Mouse (Mus musculus): Measurements from ENCODE around the gene Kcna10. TPM values are rescaled to one million over a fixed set of nuclear protein-coding genes. Genes with fewer than 3 reads are reported as not detected.

Gene Kcna10
- total and polyA plus RNA-seq, 3 experiments: not detected

- Histone ChIP-seq H3K79me2 (replicated peaks; ENCODE audit: control insufficient read depth, insufficient read depth, low read length) (no peaks in the 10 kb centered on the region), H3K36me3 (ENCODE audit: control insufficient read depth, insufficient read depth, low read length) (no peaks in the 10 kb centered on the region), H3K27me3 (ENCODE audit: control insufficient read depth, insufficient read depth, low read length) (no peaks in the 10 kb centered on the region), H3K4me3 (no peak overlapping the region), H3K4me1 (ENCODE audit: control insufficient read depth, insufficient read depth, low read length) (peaks cover 18% of the 10 kb centered on the region), H3K27ac (peak overlapping the region; percentile 56), H3K9ac (ENCODE audit: low read depth, low read length) (no peak overlapping the region)
- no peak for DNase-seq
- intact Hi-C loops (cut with DNase I): loop anchor here (5.0 kb wide), 1 partner anchor 127 kb away; no protein-coding TSS in a partner anchor
- 25% methylated on average over 5 of the region's 5 CpGs for WGBS
- no peak for TF ChIP-seq CTCF (IDR thresholded peaks at IDR 0.05)
- no peak for TF ChIP-seq POLR2A (IDR thresholded peaks at IDR 0.05; ENCODE audit: insufficient read depth, low read depth, low read length)
- no peak for TF ChIP-seq EP300 (IDR thresholded peaks at IDR 0.05; ENCODE audit: insufficient read depth, low read depth, low read length)
Observed at GRCm38 (mm10) chr3:107229822-107230221, 47.0 kb downstream of the Kcna10 start.

- Histone ChIP-seq H3K27ac (peak within 1 kb of the TSS; percentile 56), H3K4me1 (ENCODE audit: control insufficient read depth, insufficient read depth, low read length) (peaks cover 18% of the 10 kb centered on the region), H3K79me2 (replicated peaks; ENCODE audit: control insufficient read depth, insufficient read depth, low read length) (no peaks in the 10 kb centered on the region), H3K27me3 (ENCODE audit: control insufficient read depth, insufficient read depth, low read length) (no peaks in the 10 kb centered on the region), H3K36me3 (ENCODE audit: control insufficient read depth, insufficient read depth, low read length) (no peaks in the 10 kb centered on the region), H3K4me3 (no peak within 1 kb of the TSS), H3K9ac (ENCODE audit: low read depth, low read length) (no peak within 1 kb of the TSS)
- intact Hi-C loops (cut with DNase I): loop anchor here (5.0 kb wide), 1 partner anchor 127 kb away; no protein-coding TSS in a partner anchor
- TF ChIP-seq POLR2A (IDR thresholded peaks at IDR 0.05; ENCODE audit: insufficient read depth, low read depth, low read length) (no peak), CTCF (IDR thresholded peaks at IDR 0.05) (no peak), EP300 (IDR thresholded peaks at IDR 0.05; ENCODE audit: insufficient read depth, low read depth, low read length) (no peak)
- no peak for DNase-seq
- WGBS: 23% methylated on average over 1 of the region's 1 CpGs
Observed at GRCm38 (mm10) chr3:107230527-107230926, 47.7 kb downstream of the Kcna10 start, which contains the start of gene A630076J17Rik. Gene A630076J17Rik (plus strand): TSS chr3:107230614.

- no peaks in the 10 kb centered on the region for H3K79me2 ChIP-seq (replicated peaks; ENCODE audit: control insufficient read depth, insufficient read depth, low read length)
- DNase-seq: no peak
- H3K36me3 ChIP-seq (ENCODE audit: control insufficient read depth, insufficient read depth, low read length): no peaks in the 10 kb centered on the region
- H3K4me3 ChIP-seq: no peak overlapping the region
- no peak overlapping the region for H3K9ac ChIP-seq (ENCODE audit: low read depth, low read length)
- intact Hi-C loops (cut with DNase I): loop anchor here (5.0 kb wide), 1 partner anchor 126 kb away; no protein-coding TSS in a partner anchor
- H3K4me1 ChIP-seq (ENCODE audit: control insufficient read depth, insufficient read depth, low read length): peaks cover 17% of the 10 kb centered on the region
- no peaks in the 10 kb centered on the region for H3K27me3 ChIP-seq (ENCODE audit: control insufficient read depth, insufficient read depth, low read length)
- 69% methylated on average over 4 of the region's 4 CpGs for WGBS
- H3K27ac ChIP-seq: peak overlapping the region; percentile 51
- TF ChIP-seq CTCF (IDR thresholded peaks at IDR 0.05) (no peak), POLR2A (IDR thresholded peaks at IDR 0.05; ENCODE audit: insufficient read depth, low read depth, low read length) (no peak), EP300 (IDR thresholded peaks at IDR 0.05; ENCODE audit: insufficient read depth, low read depth, low read length) (no peak)
Observed at GRCm38 (mm10) chr3:107231202-107231601, 48.3 kb downstream of the Kcna10 start.

GRCm38 (mm10) chr3:107233351-107233813, 50.5 kb downstream of the Kcna10 start:
- WGBS: 5% methylated on average over 11 of the region's 11 CpGs
- Histone ChIP-seq H3K27ac (peak overlapping the region; percentile 67), H3K36me3 (ENCODE audit: control insufficient read depth, insufficient read depth, low read length) (no peaks in the 10 kb centered on the region), H3K9ac (ENCODE audit: low read depth, low read length) (no peak overlapping the region), H3K4me1 (ENCODE audit: control insufficient read depth, insufficient read depth, low read length) (peaks cover 15% of the 10 kb centered on the region), H3K27me3 (ENCODE audit: control insufficient read depth, insufficient read depth, low read length) (no peaks in the 10 kb centered on the region), H3K4me3 (no peak overlapping the region), H3K79me2 (replicated peaks; ENCODE audit: control insufficient read depth, insufficient read depth, low read length) (no peaks in the 10 kb centered on the region)
- peak; percentile 95 for TF ChIP-seq CTCF (IDR thresholded peaks at IDR 0.05)
- TF ChIP-seq EP300 (IDR thresholded peaks at IDR 0.05; ENCODE audit: insufficient read depth, low read depth, low read length): peak; percentile 94
- TF ChIP-seq POLR2A (IDR thresholded peaks at IDR 0.05; ENCODE audit: insufficient read depth, low read depth, low read length): no peak; the same call in 1 of the 2 replicates
- intact Hi-C loops (cut with DNase I): loop anchor here (1.0 to 5.0 kb wide), 4 partner anchors 27 to 233 kb away; no protein-coding TSS in a partner anchor
- DNase-seq: peak; percentile 78 to 88

- TF ChIP-seq POLR2A (IDR thresholded peaks at IDR 0.05; ENCODE audit: insufficient read depth, low read depth, low read length) (no peak), CTCF (IDR thresholded peaks at IDR 0.05) (no peak), EP300 (IDR thresholded peaks at IDR 0.05; ENCODE audit: insufficient read depth, low read depth, low read length) (no peak)
- H3K79me2 ChIP-seq (replicated peaks; ENCODE audit: control insufficient read depth, insufficient read depth, low read length): no peaks in the 10 kb centered on the region
- H3K4me3 ChIP-seq: no peak overlapping the region
- no peaks in the 10 kb centered on the region for H3K27me3 ChIP-seq (ENCODE audit: control insufficient read depth, insufficient read depth, low read length)
- DNase-seq: no peak
- WGBS: 22% methylated on average over 2 of the region's 2 CpGs
- H3K9ac ChIP-seq (ENCODE audit: low read depth, low read length): no peak overlapping the region
- peaks cover 15% of the 10 kb centered on the region for H3K4me1 ChIP-seq (ENCODE audit: control insufficient read depth, insufficient read depth, low read length)
- H3K36me3 ChIP-seq (ENCODE audit: control insufficient read depth, insufficient read depth, low read length): no peaks in the 10 kb centered on the region
- H3K27ac ChIP-seq: peak overlapping the region; percentile 67
- intact Hi-C loops (cut with DNase I): loop anchor here (1.0 to 5.0 kb wide), 4 partner anchors 28 to 232 kb away; no protein-coding TSS in a partner anchor
Observed at GRCm38 (mm10) chr3:107233945-107234344, 51.1 kb downstream of the Kcna10 start.

GRCm38 (mm10) chr3:107238051-107238450, 55.2 kb downstream of the Kcna10 start:
- Histone ChIP-seq H3K9ac (ENCODE audit: low read depth, low read length) (no peak overlapping the region), H3K4me1 (ENCODE audit: control insufficient read depth, insufficient read depth, low read length) (peaks cover 8% of the 10 kb centered on the region), H3K27ac (no peak overlapping the region), H3K4me3 (no peak overlapping the region), H3K27me3 (ENCODE audit: control insufficient read depth, insufficient read depth, low read length) (no peaks in the 10 kb centered on the region), H3K79me2 (replicated peaks; ENCODE audit: control insufficient read depth, insufficient read depth, low read length) (no peaks in the 10 kb centered on the region), H3K36me3 (ENCODE audit: control insufficient read depth, insufficient read depth, low read length) (no peaks in the 10 kb centered on the region)
- WGBS: 88% methylated on average over 2 of the region's 2 CpGs
- intact Hi-C loops (cut with DNase I): no loop called here
- TF ChIP-seq POLR2A (IDR thresholded peaks at IDR 0.05; ENCODE audit: insufficient read depth, low read depth, low read length) (no peak), EP300 (IDR thresholded peaks at IDR 0.05; ENCODE audit: insufficient read depth, low read depth, low read length) (no peak)
- DNase-seq: no peak

All from heart, adult 2 months (tissue).